Mouse (Mus musculus) thymus, adult 2 months (tissue): ENCODE results near the gene Hvcn1. TPM values are rescaled to one million over a fixed set of nuclear protein-coding genes. Genes with fewer than 3 reads are reported as not detected.
A peak's percentile ranks its signal among the peaks of the same experiment; 100 is the strongest.

Experiments
- DNase-seq: peaks from one replicate; pipeline ENCODE4 v3.0.0; 2021
- H3K27ac ChIP-seq: fragments of 200-500 bp; 2 replicates; pipeline ENCODE4 v1.5.1; 2012; ENCODE audit warnings: low read length, control low read depth; ENCODE audit not compliant: control insufficient read depth, insufficient read depth
- H3K27me3 ChIP-seq: fragments of 200-500 bp; 2 replicates; pipeline ENCODE4 v1.6.1; 2012; ENCODE audit warnings: mild to moderate bottlenecking, low read length, moderate library complexity, mixed read lengths; ENCODE audit not compliant: control insufficient read depth, insufficient read depth
- H3K36me3 ChIP-seq: fragments of 200-500 bp; 2 replicates; pipeline ENCODE4 v1.6.1; 2012; ENCODE audit warnings: mild to moderate bottlenecking, low read length, moderate library complexity; ENCODE audit not compliant: control insufficient read depth, insufficient read depth
- H3K4me1 ChIP-seq: fragments of 200-500 bp; replicated peaks from 2 replicates; pipeline ENCODE4 v1.6.1; 2012; ENCODE audit warnings: low read length; ENCODE audit not compliant: control insufficient read depth, insufficient read depth
- H3K4me3 ChIP-seq: fragments of 200-500 bp; 2 replicates; pipeline ENCODE4 v1.5.1; 2012; ENCODE audit warnings: mild to moderate bottlenecking, low read length, control low read depth, moderate library complexity; ENCODE audit not compliant: control insufficient read depth, insufficient read depth
- CTCF ChIP-seq: fragments of 200-500 bp; IDR thresholded peaks from 2 replicates; pipeline ENCODE4 v1.5.1; 2012; ENCODE audit warnings: mild to moderate bottlenecking, control low read depth, low read length, moderate library complexity, borderline replicate concordance; ENCODE audit not compliant: control insufficient read depth, poor library complexity, insufficient read depth; ENCODE audit errors: extremely low read depth
- POLR2A ChIP-seq: fragments of 200-500 bp; IDR thresholded peaks from 2 replicates; pipeline ENCODE4 v1.6.1; 2012; ENCODE audit warnings: mild to moderate bottlenecking, low read length, control low read depth, moderate library complexity; ENCODE audit not compliant: control insufficient read depth, poor library complexity, insufficient read depth; ENCODE audit errors: extremely low read depth
- WGBS: fragments of 180-500 bp; shearing (Covaris S2); methylation state at CpG from one replicate; pipeline ENCODE4 v1.1.7; 2018; 5-methylcytosine and 5-hydroxymethylcytosine counted together
- polyA plus RNA-seq: library from polyadenylated mRNA; depleted of rRNA; stranded (reverse); fragments of >200 nt; gene quantifications from 2 replicates; pipeline ENCODE4 v1.2.3, GENCODE M21; 2012

The Hvcn1 gene
- polyA plus RNA-seq, 1 experiment, result 43.9 TPM

DNA sequence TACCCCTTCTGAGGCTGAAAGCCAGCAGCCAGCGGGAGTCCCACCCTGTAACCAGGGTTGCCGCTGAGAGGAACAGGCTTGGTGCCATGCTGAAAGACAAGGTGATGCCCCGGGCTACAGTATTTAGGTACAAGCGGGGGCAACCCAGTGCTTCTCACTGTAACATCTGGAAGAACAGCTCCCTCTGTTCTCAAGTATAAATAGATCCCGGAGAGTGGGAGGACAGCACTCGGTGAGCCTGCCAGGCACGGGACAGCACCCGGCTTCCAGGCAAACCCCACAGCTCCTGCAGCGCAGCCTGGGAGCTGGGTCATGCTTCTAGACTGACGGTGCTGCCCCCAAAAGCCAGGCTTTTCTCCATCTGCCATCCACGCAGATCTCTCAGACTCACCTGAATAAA, 40.9 kb downstream of the Hvcn1 start:
- Histone ChIP-seq H3K27me3 (no peaks in the 10 kb centered on the region), H3K4me3 (no peak overlapping the region), H3K27ac (no peak overlapping the region), H3K4me1 (peaks cover 18% of the 10 kb centered on the region), H3K36me3 (no peaks in the 10 kb centered on the region)
- DNase-seq, result no peak
- no peak for TF ChIP-seq CTCF
- TF ChIP-seq POLR2A, result no peak
- 98% methylated on average over 11 of the region's 11 CpGs for WGBS

DNA sequence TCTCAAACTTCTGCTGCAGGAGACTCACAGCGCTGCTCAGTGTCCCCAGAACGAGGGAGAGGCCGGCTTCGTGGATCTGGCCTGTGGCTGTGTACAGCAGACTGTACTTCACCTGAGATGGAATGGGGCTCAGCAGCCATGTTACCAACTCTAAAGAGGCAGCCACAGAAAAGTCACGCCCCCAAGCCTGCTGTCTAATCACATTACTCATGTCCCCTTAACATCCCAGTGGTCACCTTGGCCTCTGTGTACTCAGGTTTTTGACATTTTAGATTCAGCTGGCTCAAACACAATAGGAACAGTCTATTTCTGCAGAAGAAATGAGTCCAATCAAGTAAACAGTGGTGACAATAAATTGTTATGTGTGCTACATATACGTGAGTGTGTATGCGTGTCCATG, 41.3 kb downstream of the Hvcn1 start:
- WGBS, result over 99% methylated on average over 7 of the region's 7 CpGs

DNA sequence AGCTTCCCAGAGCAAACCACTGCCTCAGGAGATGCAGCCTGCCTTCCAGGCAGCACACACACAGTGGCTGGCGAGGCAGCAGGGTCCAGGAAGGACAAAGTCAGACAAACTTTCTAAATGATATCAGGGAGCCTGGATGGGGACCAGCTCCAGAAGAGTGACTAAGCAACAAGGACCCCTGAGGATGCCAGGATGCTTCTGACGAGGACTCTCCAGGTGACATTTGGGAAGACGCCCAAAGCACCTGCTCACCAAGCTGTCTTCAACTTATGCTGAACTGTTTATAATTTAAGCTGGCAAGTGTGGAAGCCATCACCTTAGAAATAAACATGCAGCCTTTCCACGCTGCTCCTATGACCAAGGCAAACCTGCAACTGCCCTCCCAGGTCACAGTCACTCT, 42.7 kb downstream of the Hvcn1 start:
- no peak for TF ChIP-seq CTCF
- no peak for TF ChIP-seq POLR2A
- no peaks in the 10 kb centered on the region for H3K36me3 ChIP-seq
- no peak overlapping the region for H3K4me3 ChIP-seq
- H3K27me3 ChIP-seq, result no peaks in the 10 kb centered on the region
- H3K4me1 ChIP-seq, result peaks cover 11% of the 10 kb centered on the region
- no peak overlapping the region for H3K27ac ChIP-seq
- no peak for DNase-seq
- WGBS, result 95% methylated on average over 4 of the region's 4 CpGs

More for the DNA sequence above, 41.3 kb downstream of the Hvcn1 start:
- no peak overlapping the region for H3K27ac ChIP-seq
- no peak for DNase-seq
- H3K36me3 ChIP-seq, result no peaks in the 10 kb centered on the region
- H3K27me3 ChIP-seq, result no peaks in the 10 kb centered on the region
- no peak overlapping the region for H3K4me3 ChIP-seq
- H3K4me1 ChIP-seq, result peaks cover 18% of the 10 kb centered on the region
- TF ChIP-seq CTCF, result no peak
- no peak for TF ChIP-seq POLR2A

DNA sequence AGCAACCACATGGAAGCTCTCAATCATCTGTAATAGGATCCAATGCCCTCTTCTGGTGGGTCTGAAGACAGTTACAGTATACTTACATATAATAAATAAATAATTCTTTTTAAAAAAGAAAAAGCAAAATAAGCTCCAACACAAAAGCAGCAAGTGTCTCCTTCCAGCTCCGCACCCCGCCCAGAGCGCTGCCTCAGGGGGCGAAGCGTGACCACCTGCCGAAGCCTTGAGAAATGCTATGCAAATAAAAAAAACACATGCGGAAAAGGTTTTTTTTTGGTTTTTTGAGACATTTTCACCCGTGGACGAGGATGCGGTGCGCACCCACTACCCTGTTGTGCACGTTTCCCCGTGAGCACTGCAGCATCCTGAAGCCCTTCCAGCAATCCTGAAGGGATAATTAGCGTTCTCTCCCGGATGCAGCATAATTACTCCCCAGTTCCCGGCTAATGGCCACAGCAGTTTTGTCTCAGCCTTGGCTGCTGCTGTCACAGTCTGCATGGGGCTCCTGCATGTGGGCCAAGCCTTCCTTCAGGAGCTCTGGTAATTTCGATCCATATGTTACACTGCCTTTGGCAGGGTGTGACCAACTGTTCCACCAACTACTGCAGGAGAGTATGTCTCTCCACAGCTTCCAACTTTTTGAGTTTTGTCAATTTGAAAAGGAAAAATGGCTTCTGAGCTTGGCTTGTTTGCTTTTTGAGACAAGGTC, 45.4 kb downstream of the Hvcn1 start:
- WGBS, result 99% methylated on average over 17 of the region's 17 CpGs
- Histone ChIP-seq H3K4me3 (no peak overlapping the region), H3K27ac (no peak overlapping the region), H3K27me3 (no peaks in the 10 kb centered on the region), H3K4me1 (0 out of 2 replicates have a peak, but pooled peaks cover 2% of the 10 kb centered on the region), H3K36me3 (no peaks in the 10 kb centered on the region)
- TF ChIP-seq CTCF, result no peak
- TF ChIP-seq POLR2A, result no peak
- DNase-seq, result no peak

DNA sequence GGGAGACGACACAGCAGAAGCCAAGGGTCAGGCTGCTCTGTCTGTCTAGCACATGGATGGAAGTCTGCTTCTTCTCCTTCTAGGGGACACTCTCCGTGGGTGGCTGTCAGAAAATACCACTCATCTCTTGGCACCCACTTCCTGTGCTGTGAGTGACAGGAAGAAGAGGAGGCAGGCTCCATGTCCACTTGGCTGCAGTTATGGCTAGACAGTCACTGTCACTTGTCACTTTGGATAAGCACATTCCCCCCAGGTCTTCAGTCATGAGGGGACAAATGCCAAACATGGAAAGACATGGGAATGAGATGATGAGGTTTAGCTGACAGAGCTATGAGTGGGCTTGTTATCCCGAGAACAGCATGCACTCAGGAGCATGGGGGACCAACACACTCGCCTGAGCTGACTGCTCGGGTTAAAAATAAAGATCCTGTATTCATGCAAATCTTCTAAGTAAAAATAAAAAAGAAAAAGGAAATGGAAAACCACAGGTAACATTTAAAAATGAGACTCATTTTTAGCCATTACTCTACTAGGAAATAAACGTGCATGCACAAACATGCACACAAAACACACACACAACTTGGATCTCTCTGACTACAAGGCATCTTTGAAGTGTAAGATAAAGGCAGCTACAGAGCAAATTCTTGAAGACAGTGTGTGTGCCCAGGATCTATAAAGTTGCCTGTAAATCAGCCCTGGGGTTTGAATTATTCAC, 51.6 kb downstream of the Hvcn1 start:
- peaks cover 17% of the 10 kb centered on the region for H3K4me1 ChIP-seq
- TF ChIP-seq CTCF, result no peak
- no peak for TF ChIP-seq POLR2A
- 14% methylated on average over 6 of the region's 6 CpGs for WGBS
- no peaks in the 10 kb centered on the region for H3K27me3 ChIP-seq
- H3K27ac ChIP-seq, result peak overlapping the region; percentile 44; the same call in 1 of the 2 replicates
- H3K4me3 ChIP-seq, result no peak overlapping the region
- 0 out of 2 replicates have a peak, but pooled peaks cover 4% of the 10 kb centered on the region for H3K36me3 ChIP-seq
- no peak for DNase-seq

DNA sequence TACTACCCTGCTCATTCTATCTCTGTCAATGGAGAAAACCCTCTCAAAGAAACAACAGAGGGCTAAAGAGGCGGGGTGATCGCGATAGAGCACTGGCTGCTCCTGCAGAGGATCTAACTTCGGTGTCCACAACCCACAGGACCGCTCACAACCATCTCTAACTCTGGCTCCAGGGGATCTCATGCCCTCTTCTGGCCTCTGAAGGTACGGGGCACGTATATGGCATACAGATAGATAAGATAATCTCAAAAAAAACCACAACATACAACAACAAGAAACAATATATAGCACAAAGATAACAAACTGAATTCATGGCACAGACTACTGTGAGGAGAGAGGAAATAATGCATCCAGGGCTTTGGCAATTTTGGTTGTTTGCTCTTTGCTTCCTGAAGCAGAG, 55.5 kb downstream of the Hvcn1 start:
- 28% methylated on average over 7 of the region's 7 CpGs for WGBS
- Histone ChIP-seq H3K4me1 (peaks cover 21% of the 10 kb centered on the region), H3K27ac (no peak overlapping the region), H3K4me3 (no peak overlapping the region), H3K27me3 (no peaks in the 10 kb centered on the region), H3K36me3 (0 out of 2 replicates have a peak, but pooled peaks cover 4% of the 10 kb centered on the region)
- TF ChIP-seq CTCF, result no peak
- no peak for TF ChIP-seq POLR2A
- DNase-seq, result peak; percentile 35
